Mouse (Mus musculus) heart, embryonic 15.5 days (tissue): ENCODE measurements around the gene P3h2. TPM values are rescaled to one million over a fixed set of nuclear protein-coding genes. Genes with fewer than 3 reads are reported as not detected.

ENCODE experiments used
- ATAC-seq: fragments of 200-750 bp; cut with Nextera tagmentation; replicated peaks from 2 replicates; pipeline ENCODE4 v1.8.0; 2017; ENCODE audit warnings: low read depth, moderate TSS enrichment; ENCODE audit not compliant: insufficient number of reproducible peaks, insufficient read depth, low FRiP score
- H3K27ac ChIP-seq: fragments of 300-500 bp; sonication (generic); 2 replicates; pipeline ENCODE4 v1.5.1; 2015; ENCODE audit warnings: mild to moderate bottlenecking, inconsistent platforms
- H3K27me3 ChIP-seq: fragments of 300-500 bp; sonication (generic); 2 replicates; pipeline ENCODE4 v1.6.1; 2015; ENCODE audit warnings: inconsistent platforms
- H3K36me3 ChIP-seq: fragments of 300-500 bp; sonication (generic); 2 replicates; pipeline ENCODE4 v1.6.1; 2015; ENCODE audit warnings: mild to moderate bottlenecking, inconsistent platforms
- H3K4me1 ChIP-seq: fragments of 300-500 bp; sonication (generic); replicated peaks from 2 replicates; pipeline ENCODE4 v1.6.1; 2015; ENCODE audit warnings: inconsistent platforms
- H3K4me2 ChIP-seq: fragments of 300-500 bp; sonication (generic); 2 replicates; pipeline ENCODE4 v1.6.1; 2015; ENCODE audit warnings: inconsistent platforms, mild to moderate bottlenecking, moderate library complexity
- H3K4me3 ChIP-seq: fragments of 300-500 bp; sonication (generic); 2 replicates; pipeline ENCODE4 v1.5.1; 2015; ENCODE audit warnings: mild to moderate bottlenecking, inconsistent platforms
- H3K9ac ChIP-seq: fragments of 300-500 bp; sonication (generic); 2 replicates; pipeline ENCODE4 v1.6.1; 2015; ENCODE audit warnings: mild to moderate bottlenecking, inconsistent platforms
- H3K9me3 ChIP-seq: fragments of 300-500 bp; sonication (generic); replicated peaks from 2 replicates; pipeline ENCODE4 v1.6.1; 2016; ENCODE audit warnings: inconsistent platforms
- WGBS: fragments of 180-500 bp; shearing (Covaris S2); methylation state at CpG from one replicate; pipeline ENCODE4 v1.1.7; 2015; ENCODE audit warnings: mixed read lengths; 5-methylcytosine and 5-hydroxymethylcytosine counted together
- polyA plus RNA-seq: library from polyadenylated mRNA; unstranded; fragments of >200 nt; fragmentation: Nextera tagmentation; extraction: Ambion mirVana; gene quantifications from 2 replicates; pipeline ENCODE4 v1.2.1, GENCODE M21; 2015

The P3h2 gene
- polyA plus RNA-seq, 1 experiment from 2014 or later, result 3.5 TPM

DNA sequence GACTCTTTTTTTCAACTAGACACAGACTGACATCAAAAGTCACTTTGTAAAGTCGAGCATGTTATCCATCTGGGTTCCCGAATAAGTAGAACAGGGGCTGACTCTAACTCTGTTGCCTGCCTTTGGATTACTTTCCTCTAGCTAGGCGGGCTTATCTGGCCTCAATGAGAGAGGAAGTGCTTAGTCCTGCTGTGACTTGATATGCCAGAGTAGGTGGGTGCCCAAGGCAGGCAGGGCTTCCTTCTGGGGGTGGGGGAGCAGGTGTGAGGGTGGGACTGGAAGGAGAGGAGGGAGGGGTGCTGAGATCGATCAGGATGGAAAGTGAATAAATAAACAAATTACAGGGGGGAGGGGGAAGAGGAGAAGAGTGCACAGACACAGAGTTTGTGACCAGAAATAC lies 11.7 kb downstream of the P3h2 start:
- H3K9me3 ChIP-seq, result no peaks in the 10 kb centered on the region; the same call in 1 of the 2 replicates
- whole genome bisulfite sequencing, result 36% methylated on average over 4 of the region's 4 CpGs
- no peaks in the 10 kb centered on the region for H3K27me3 ChIP-seq

GRCm38 (mm10) chr16:26088976-26089375 lies 16.6 kb downstream of the P3h2 start:
- Histone ChIP-seq H3K27ac (no peak overlapping the region), H3K36me3 (no peaks in the 10 kb centered on the region), H3K4me1 (peaks cover 10% of the 10 kb centered on the region), H3K27me3 (no peaks in the 10 kb centered on the region), H3K9ac (no peak overlapping the region), H3K4me2 (no peak overlapping the region), H3K9me3 (no peaks in the 10 kb centered on the region; the same call in 1 of the 2 replicates), H3K4me3 (no peak overlapping the region)
- ATAC-seq, result no peak
- 87% methylated on average over 5 of the region's 5 CpGs for WGBS

More for the DNA sequence above, 11.7 kb downstream of the P3h2 start:
- Histone ChIP-seq H3K36me3 (no peaks in the 10 kb centered on the region), H3K9ac (no peak overlapping the region), H3K4me3 (no peak overlapping the region), H3K27ac (no peak overlapping the region), H3K4me1 (0 out of 2 replicates have a peak, but pooled peaks cover 3% of the 10 kb centered on the region), H3K4me2 (no peak overlapping the region)
- ATAC-seq, result no peak

- ATAC-seq, result no peak
- H3K4me1 ChIP-seq, result peaks cover 10% of the 10 kb centered on the region
- no peaks in the 10 kb centered on the region for H3K27me3 ChIP-seq
- no peak overlapping the region for H3K9ac ChIP-seq
- WGBS, result 84% methylated on average over 1 of the region's 1 CpGs
- H3K4me3 ChIP-seq, result no peak overlapping the region
- H3K27ac ChIP-seq, result no peak overlapping the region
- no peaks in the 10 kb centered on the region for H3K36me3 ChIP-seq
- H3K9me3 ChIP-seq, result no peaks in the 10 kb centered on the region; the same call in 1 of the 2 replicates
- H3K4me2 ChIP-seq, result no peak overlapping the region
These were observed 17.3 kb downstream of the P3h2 start for GRCm38 (mm10) chr16:26088240-26088639.

DNA sequence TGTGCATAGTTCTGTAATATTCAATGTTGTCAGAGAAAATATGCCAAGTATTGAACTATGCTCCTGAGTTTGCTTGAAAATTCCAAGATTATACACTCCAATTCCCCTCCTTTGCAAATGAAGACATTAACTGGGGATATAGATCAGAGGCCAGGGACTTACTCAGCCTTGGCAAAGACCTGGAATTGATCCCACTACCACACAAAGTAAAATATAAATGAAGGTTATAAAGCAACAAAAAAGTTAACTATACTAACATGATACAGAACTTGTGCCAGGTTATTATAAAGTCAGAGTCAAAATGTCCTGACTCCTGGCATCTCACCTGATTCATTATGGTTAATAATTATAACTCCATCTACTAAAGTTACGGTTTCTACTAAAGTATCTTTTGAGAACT lies 18.6 kb downstream of the P3h2 start:
- no peaks in the 10 kb centered on the region for H3K27me3 ChIP-seq
- H3K4me3 ChIP-seq, result no peak overlapping the region
- no peaks in the 10 kb centered on the region for H3K36me3 ChIP-seq
- no peak for ATAC-seq
- no peak overlapping the region for H3K4me2 ChIP-seq
- no peak overlapping the region for H3K27ac ChIP-seq
- 97% methylated on average over 1 of the region's 1 CpGs for WGBS
- peaks cover 20% of the 10 kb centered on the region for H3K4me1 ChIP-seq
- H3K9me3 ChIP-seq, result no peaks in the 10 kb centered on the region; the same call in 1 of the 2 replicates
- H3K9ac ChIP-seq, result no peak overlapping the region

GRCm38 (mm10) chr16:26085160-26085559 lies 20.4 kb downstream of the P3h2 start:
- Histone ChIP-seq H3K4me3 (no peak overlapping the region), H3K4me1 (peaks cover 22% of the 10 kb centered on the region), H3K36me3 (no peaks in the 10 kb centered on the region), H3K9me3 (no peaks in the 10 kb centered on the region), H3K4me2 (no peak overlapping the region), H3K9ac (no peak overlapping the region), H3K27ac (peak overlapping the region; percentile 1; the same call in 1 of the 2 replicates), H3K27me3 (no peaks in the 10 kb centered on the region)
- 17% methylated on average over 2 of the region's 2 CpGs for WGBS
- ATAC-seq, result no peak

- H3K4me3 ChIP-seq, result no peak overlapping the region
- peak overlapping the region; percentile 62 for H3K27ac ChIP-seq
- ATAC-seq, result peak; percentile 51; the same call in 1 of the 2 replicates
- H3K36me3 ChIP-seq, result no peaks in the 10 kb centered on the region
- no peak overlapping the region for H3K9ac ChIP-seq
- H3K9me3 ChIP-seq, result no peaks in the 10 kb centered on the region
- no peak overlapping the region for H3K4me2 ChIP-seq
- no peaks in the 10 kb centered on the region for H3K27me3 ChIP-seq
- peaks cover 34% of the 10 kb centered on the region for H3K4me1 ChIP-seq
- 43% methylated on average over 1 of the region's 1 CpGs for whole genome bisulfite sequencing
These were observed 22.8 kb downstream of the P3h2 start for GRCm38 (mm10) chr16:26082831-26083230.

GRCm38 (mm10) chr16:26082391-26082790 lies 23.2 kb downstream of the P3h2 start:
- no peak overlapping the region for H3K4me2 ChIP-seq
- no peak overlapping the region for H3K4me3 ChIP-seq
- H3K9ac ChIP-seq, result no peak overlapping the region
- peaks cover 39% of the 10 kb centered on the region for H3K4me1 ChIP-seq
- H3K27ac ChIP-seq, result peak overlapping the region; percentile 62
- ATAC-seq, result peak; percentile 4; the same call in 1 of the 2 replicates
- no peaks in the 10 kb centered on the region for H3K36me3 ChIP-seq
- no peaks in the 10 kb centered on the region for H3K9me3 ChIP-seq
- H3K27me3 ChIP-seq, result no peaks in the 10 kb centered on the region

DNA sequence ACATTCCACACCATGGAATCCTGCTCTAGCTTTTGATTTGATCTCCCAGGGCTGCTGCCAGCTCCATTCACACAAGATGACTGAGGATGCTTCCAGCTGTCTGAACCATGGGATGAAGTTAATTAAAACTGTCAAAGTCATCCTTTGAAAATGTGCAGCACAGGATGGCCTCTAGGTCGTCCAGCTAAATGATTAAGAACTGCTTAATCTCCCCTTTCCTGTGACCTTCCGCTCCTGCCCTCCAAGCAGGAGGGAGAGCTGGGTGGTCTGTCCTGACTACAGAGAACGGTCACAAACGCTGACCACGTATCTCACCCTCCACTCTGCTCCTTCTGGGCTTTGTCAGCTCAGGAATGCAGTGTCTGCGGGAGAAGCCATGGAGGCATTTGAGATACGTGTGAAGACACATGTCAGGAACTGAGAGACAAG lies 26.6 kb downstream of the P3h2 start:
- H3K9me3 ChIP-seq, result no peaks in the 10 kb centered on the region
- no peaks in the 10 kb centered on the region for H3K27me3 ChIP-seq
- peaks cover 33% of the 10 kb centered on the region for H3K4me1 ChIP-seq
- H3K36me3 ChIP-seq, result no peaks in the 10 kb centered on the region
- peak overlapping the region; percentile 83 for H3K27ac ChIP-seq
- WGBS, result 9% methylated on average over 7 of the region's 7 CpGs
- no peak overlapping the region for H3K4me3 ChIP-seq
- H3K9ac ChIP-seq, result no peak overlapping the region
- ATAC-seq, result peak; percentile 21; the same call in 1 of the 2 replicates
- no peak overlapping the region for H3K4me2 ChIP-seq

- Histone ChIP-seq H3K27ac (peak overlapping the region; percentile 83), H3K4me1 (peaks cover 31% of the 10 kb centered on the region), H3K4me3 (no peak overlapping the region), H3K27me3 (no peaks in the 10 kb centered on the region), H3K9me3 (no peaks in the 10 kb centered on the region), H3K36me3 (no peaks in the 10 kb centered on the region), H3K9ac (no peak overlapping the region), H3K4me2 (no peak overlapping the region)
- ATAC-seq, result no peak
- 26% methylated on average over 2 of the region's 2 CpGs for whole genome bisulfite sequencing
These were observed 27.5 kb downstream of the P3h2 start for GRCm38 (mm10) chr16:26078100-26078422.

DNA sequence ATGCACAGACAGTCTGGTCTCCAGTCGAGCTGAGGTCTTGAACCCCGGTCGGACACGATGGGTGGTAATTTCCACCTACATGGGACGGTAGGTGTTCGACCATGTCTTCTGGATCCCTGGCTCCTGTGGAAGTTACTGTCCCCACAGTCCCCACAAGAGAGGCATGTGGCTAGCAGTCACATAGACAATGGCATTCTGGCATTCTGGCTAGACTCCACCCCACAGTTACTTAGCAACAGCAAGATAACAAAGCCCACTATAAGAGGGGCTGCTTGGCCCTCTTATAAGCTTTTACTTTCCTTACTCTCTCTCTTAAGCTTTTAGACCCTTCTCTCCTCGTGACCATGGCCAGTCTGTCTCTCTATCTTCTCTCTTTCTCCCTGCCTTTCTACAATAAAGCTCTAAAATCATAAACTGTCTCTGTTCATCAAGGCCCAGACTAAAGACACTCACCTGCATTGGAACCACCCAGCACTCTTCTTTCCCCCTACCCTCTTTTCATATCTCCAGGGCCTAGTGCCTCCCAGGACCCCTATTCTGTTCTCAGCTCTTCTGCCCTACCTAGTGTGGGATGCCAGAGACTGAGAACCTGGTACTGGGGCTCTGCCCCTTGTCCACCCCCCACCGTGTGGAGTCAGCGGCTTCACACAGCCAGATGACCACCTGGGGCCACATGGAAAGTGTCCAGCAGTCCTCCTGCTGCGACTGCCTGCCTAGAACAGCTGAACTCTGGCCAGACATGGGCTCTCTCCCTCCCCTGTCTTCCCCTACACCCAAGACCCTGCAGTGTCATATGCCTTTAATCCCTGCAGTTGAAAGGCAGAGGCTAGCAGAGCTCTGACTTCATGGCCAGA lies 28.1 kb downstream of the P3h2 start:
- H3K9me3 ChIP-seq, result no peaks in the 10 kb centered on the region
- H3K4me2 ChIP-seq, result 0 out of 2 replicates have a peak overlapping the region, but pooled peaks have one; percentile 1
- peak overlapping the region; percentile 83 for H3K27ac ChIP-seq
- no peaks in the 10 kb centered on the region for H3K27me3 ChIP-seq
- WGBS, result 49% methylated on average over 10 of the region's 10 CpGs
- peak; percentile 60 for ATAC-seq
- no peak overlapping the region for H3K9ac ChIP-seq
- H3K4me1 ChIP-seq, result peaks cover 25% of the 10 kb centered on the region
- no peak overlapping the region for H3K4me3 ChIP-seq
- H3K36me3 ChIP-seq, result no peaks in the 10 kb centered on the region

DNA sequence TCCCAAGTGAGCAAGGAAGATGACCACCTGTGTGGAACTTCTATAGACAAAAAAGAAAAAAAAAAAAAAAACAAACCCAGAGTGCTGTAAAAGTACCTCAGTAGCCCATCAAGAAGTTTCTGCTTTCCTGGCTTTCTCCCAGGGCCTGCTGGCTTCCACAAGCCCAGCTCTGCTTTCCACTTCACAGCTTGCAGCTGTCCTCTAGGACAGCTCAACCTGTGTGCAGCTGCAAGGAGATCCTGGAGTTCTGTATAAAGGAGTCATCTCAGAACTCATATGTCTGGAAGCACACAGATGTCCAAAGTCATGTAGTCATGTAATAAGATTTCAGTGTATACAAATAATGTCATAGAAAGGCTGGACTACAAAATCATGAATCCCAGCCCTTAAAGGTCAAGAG lies 30.5 kb downstream of the P3h2 start:
- Histone ChIP-seq H3K4me3 (no peak overlapping the region), H3K4me2 (no peak overlapping the region), H3K27me3 (no peaks in the 10 kb centered on the region), H3K36me3 (no peaks in the 10 kb centered on the region), H3K27ac (no peak overlapping the region), H3K9ac (no peak overlapping the region), H3K4me1 (peaks cover 21% of the 10 kb centered on the region), H3K9me3 (no peaks in the 10 kb centered on the region)
- no peak for ATAC-seq

GRCm38 (mm10) chr16:26070376-26070775 lies 35.2 kb downstream of the P3h2 start:
- Histone ChIP-seq H3K9ac (no peak overlapping the region), H3K4me3 (no peak overlapping the region), H3K4me1 (no peaks in the 10 kb centered on the region), H3K27ac (no peak overlapping the region), H3K9me3 (no peaks in the 10 kb centered on the region), H3K27me3 (no peaks in the 10 kb centered on the region), H3K4me2 (no peak overlapping the region), H3K36me3 (no peaks in the 10 kb centered on the region)
- WGBS, result 94% methylated on average over 3 of the region's 3 CpGs
- no peak for ATAC-seq
